Mouse (Mus musculus) MEL (cell line): Measurements from ENCODE around the gene Pex3.

ENCODE experiments used
- CTCF ChIP-seq, 3 experiments: IDR thresholded peaks in 2 of 3; conservative IDR thresholded peaks in 1 of 3; 2 replicates each; pipeline ENCODE4 v1.5.1; 2011 to 2012; ENCODE audit warnings: low read length in 3 of 3, low read depth in 2 of 3, mild to moderate bottlenecking in 2 of 3, improper control_type of control experiment in 1 of 3, inconsistent platforms in 1 of 3, mixed read lengths in 1 of 3, moderate library complexity in 1 of 3; ENCODE audit not compliant: control insufficient read depth in 1 of 3, insufficient read depth in 1 of 3, poor library complexity in 1 of 3, severe bottlenecking in 1 of 3
- E2F4 ChIP-seq: IDR thresholded peaks from 2 replicates; pipeline ENCODE4 v1.6.1; 2011; ENCODE audit warnings: low read depth, low read length, improper control_type of control experiment, borderline replicate concordance
- ETS1 ChIP-seq: IDR thresholded peaks from 2 replicates; pipeline ENCODE4 v1.6.1; 2012; ENCODE audit warnings: low read depth, mild to moderate bottlenecking, inconsistent platforms, low read length, improper control_type of control experiment, moderate library complexity
- HCFC1 ChIP-seq: IDR thresholded peaks from 2 replicates; pipeline ENCODE4 v1.6.1; 2012; ENCODE audit warnings: low read depth, mild to moderate bottlenecking, inconsistent platforms, low read length, improper control_type of control experiment, moderate library complexity
- KAT2A ChIP-seq: conservative IDR thresholded peaks from 2 replicates; pipeline ENCODE4 v1.6.1; 2012; ENCODE audit warnings: low read depth, low read length, improper control_type of control experiment, inconsistent platforms
- MAFK ChIP-seq: IDR thresholded peaks from 2 replicates; pipeline ENCODE4 v1.6.1; 2011; ENCODE audit warnings: low read depth, mild to moderate bottlenecking, low read length, improper control_type of control experiment, borderline replicate concordance
- POLR2A ChIP-seq, 2 experiments: IDR thresholded peaks; 2 replicates each; pipeline ENCODE4 v1.6.1; 2011 to 2012; ENCODE audit warnings: low read length in 2 of 2, mild to moderate bottlenecking in 2 of 2, control low read depth in 1 of 2, improper control_type of control experiment in 1 of 2, low read depth in 1 of 2, moderate library complexity in 1 of 2; ENCODE audit not compliant: control insufficient read depth in 1 of 2, insufficient read depth in 1 of 2, poor library complexity in 1 of 2
- SMC3 ChIP-seq: IDR thresholded peaks from 2 replicates; pipeline ENCODE4 v1.6.1; 2011; ENCODE audit warnings: low read depth, low read length, improper control_type of control experiment
- ZKSCAN1 ChIP-seq: IDR thresholded peaks from 2 replicates; pipeline ENCODE4 v1.6.1; 2012; ENCODE audit warnings: low read depth, mild to moderate bottlenecking, inconsistent platforms, low read length, improper control_type of control experiment, moderate library complexity

- TF ChIP-seq CTCF (IDR thresholded peaks at IDR 0.05 in 2 of 3, conservative IDR thresholded peaks at IDR 0.05 in 1 of 3; ENCODE audit: control insufficient read depth in 1 of 3, insufficient read depth in 1 of 3, low read depth in 2 of 3, low read length in 3 of 3, poor library complexity in 1 of 3, severe bottlenecking in 1 of 3): no peak
- no peak; the same call in 1 of the 2 replicates for TF ChIP-seq ETS1
- peak; percentile 92 for TF ChIP-seq HCFC1
- no peak for TF ChIP-seq MAFK
- TF ChIP-seq ZKSCAN1: no peak
- TF ChIP-seq KAT2A: no peak; the same call in 1 of the 2 replicates
- no peak for TF ChIP-seq SMC3
- TF ChIP-seq POLR2A (IDR thresholded peaks at IDR 0.05; ENCODE audit: control insufficient read depth in 1 of 2, insufficient read depth in 1 of 2, low read depth in 1 of 2, low read length in 2 of 2, poor library complexity in 1 of 2): peak; percentile 55 to 84
- TF ChIP-seq E2F4: no peak
These were observed at the start of gene Pex3, which contains the start of gene Adat2 for GRCm38 (mm10) chr10:13552646-13553497.
